Mouse (Mus musculus) ES-Bruce4 (cell line): ENCODE measurements around the gene Ect2l.

Experiments used
- CTCF ChIP-seq: IDR thresholded peaks from one replicate; pipeline ENCODE4 v1.8.1; 2011; ENCODE audit warnings: low read depth, low read length
- EP300 ChIP-seq: IDR thresholded peaks from 2 replicates; pipeline ENCODE4 v1.6.1; 2011; ENCODE audit warnings: low read depth, low read length; ENCODE audit not compliant: insufficient read depth
- POLR2A ChIP-seq: IDR thresholded peaks from one replicate; pipeline ENCODE4 v1.8.1; 2011; ENCODE audit warnings: low read length; ENCODE audit not compliant: insufficient read depth

DNA sequence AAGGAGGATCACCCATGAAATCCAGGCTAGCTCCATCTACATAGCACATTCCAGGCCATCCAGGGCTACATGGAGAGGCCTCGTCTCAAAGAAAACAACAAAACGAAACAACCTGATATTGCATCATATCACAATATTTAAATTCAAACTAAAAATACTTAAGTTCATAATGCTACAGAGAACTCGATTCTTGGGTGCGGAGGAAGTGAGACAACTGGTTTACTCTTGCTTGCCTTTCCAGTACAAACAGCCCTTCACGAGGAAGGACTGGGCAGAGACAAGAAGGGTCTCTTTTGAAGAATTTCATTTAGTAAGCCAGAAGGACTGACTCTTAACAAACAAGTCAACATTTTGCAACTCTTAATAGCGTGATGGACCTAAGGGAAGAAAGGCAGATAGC, 22.1 kb downstream of the Ect2l start:
- no peak for TF ChIP-seq EP300
- TF ChIP-seq CTCF, result no peak
- TF ChIP-seq POLR2A, result no peak
